Mouse (Mus musculus) right cerebral cortex, postnatal 4 days (tissue): ENCODE results near the gene Fads1.
"Not testable (repeated sequence)": the region's sequence is repeated elsewhere in the genome, so short reads cannot be mapped to it uniquely, and the experiment has no call there.

ENCODE experiments used
- DNase-seq: peaks from one replicate; pipeline ENCODE4 v3.0.0-alpha.2; 2022

The Fads1 gene

GRCm38 (mm10) chr19:10182670-10183298, at the start of gene Fads1:
Fads1 (plus strand) TSS chr19:10182888.
- DNase-seq = peak; percentile 93

GRCm38 (mm10) chr19:10134692-10135091, 48.0 kb upstream of the Fads1 start:
- DNase-seq = no peak

GRCm38 (mm10) chr19:10137423-10137822, 45.3 kb upstream of the Fads1 start:
- no peak for DNase-seq

GRCm38 (mm10) chr19:10139736-10140135, 43.0 kb upstream of the Fads1 start:
- no peak for DNase-seq

GRCm38 (mm10) chr19:10143667-10144066, 39.0 kb upstream of the Fads1 start:
- no peak for DNase-seq

GRCm38 (mm10) chr19:10144464-10144863, 38.2 kb upstream of the Fads1 start:
- DNase-seq = no peak

GRCm38 (mm10) chr19:10148555-10148954, 34.1 kb upstream of the Fads1 start:
- no peak for DNase-seq

- no peak for DNase-seq
These were observed 33.5 kb upstream of the Fads1 start for GRCm38 (mm10) chr19:10149189-10149588.

- no peak for DNase-seq
These were observed 25.0 kb upstream of the Fads1 start for GRCm38 (mm10) chr19:10157725-10158124.

GRCm38 (mm10) chr19:10163896-10164295, 18.8 kb upstream of the Fads1 start:
- DNase-seq = no peak

- DNase-seq = not testable (repeated sequence)
These were observed 16.8 kb upstream of the Fads1 start for GRCm38 (mm10) chr19:10165928-10166327.

GRCm38 (mm10) chr19:10167112-10167511, 15.6 kb upstream of the Fads1 start:
- DNase-seq = no peak

- no peak for DNase-seq
These were observed 14.7 kb upstream of the Fads1 start for GRCm38 (mm10) chr19:10167951-10168350.

GRCm38 (mm10) chr19:10168441-10168840, 14.2 kb upstream of the Fads1 start:
- DNase-seq = no peak

GRCm38 (mm10) chr19:10169179-10169578, 13.5 kb upstream of the Fads1 start:
- DNase-seq = no peak

- DNase-seq = not testable (repeated sequence)
These were observed 12.9 kb upstream of the Fads1 start for GRCm38 (mm10) chr19:10169692-10170330.

- DNase-seq = no peak
These were observed 12.2 kb upstream of the Fads1 start for GRCm38 (mm10) chr19:10170466-10170865.

- no peak for DNase-seq
These were observed 11.3 kb upstream of the Fads1 start for GRCm38 (mm10) chr19:10171359-10171758.

GRCm38 (mm10) chr19:10171846-10172245, 10.8 kb upstream of the Fads1 start:
- DNase-seq = no peak

- DNase-seq = no peak
These were observed 9.5 kb upstream of the Fads1 start for GRCm38 (mm10) chr19:10173116-10173718.

GRCm38 (mm10) chr19:10173844-10174539, 8.7 kb upstream of the Fads1 start:
- DNase-seq = no peak

GRCm38 (mm10) chr19:10174956-10175355, 7.7 kb upstream of the Fads1 start:
- no peak for DNase-seq

- no peak for DNase-seq
These were observed 6.2 kb upstream of the Fads1 start for GRCm38 (mm10) chr19:10176477-10176876.

- DNase-seq = no peak
These were observed 5.7 kb upstream of the Fads1 start for GRCm38 (mm10) chr19:10176941-10177372.
